In the genomic region with DNA sequence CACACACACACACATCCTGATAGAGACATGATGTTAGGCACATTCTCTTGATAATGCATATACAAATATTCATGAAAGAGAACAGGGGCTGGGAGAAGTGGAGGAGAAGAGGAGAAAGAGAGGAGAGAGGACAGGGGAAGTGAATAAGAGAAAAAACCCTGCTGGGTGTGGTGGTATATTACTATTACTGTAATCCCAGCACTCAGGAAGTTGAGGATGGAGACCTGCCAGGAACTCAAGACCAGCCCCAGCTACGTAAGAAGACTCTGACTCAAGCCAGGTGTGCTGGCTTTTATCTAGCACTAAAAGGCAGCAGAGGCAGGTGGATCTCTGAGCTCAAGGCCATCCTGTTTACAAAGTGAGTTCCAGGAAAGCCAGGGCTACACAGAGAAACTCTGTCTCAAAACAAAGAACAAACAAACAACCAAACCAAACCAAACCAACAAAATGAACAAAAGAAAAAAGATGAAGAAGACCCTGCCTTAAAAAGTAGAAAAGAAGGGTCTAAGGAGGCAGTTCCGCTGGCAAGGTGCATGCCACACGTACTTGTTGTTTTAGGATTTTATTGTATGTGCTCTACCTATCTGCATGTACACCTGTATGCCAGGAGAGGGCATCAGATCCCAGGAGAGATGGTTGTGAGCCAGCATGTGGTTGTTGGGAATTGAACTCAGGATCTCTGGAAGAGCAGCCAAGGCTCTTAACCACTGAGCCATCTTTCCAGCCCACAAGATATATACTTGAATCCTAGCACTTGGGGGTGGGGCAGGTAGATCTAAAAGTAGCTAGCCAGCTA, we compare ENCODE assay signal across 8 mouse cellular contexts. TPM values are rescaled to one million over a fixed set of nuclear protein-coding genes. Genes with fewer than 3 reads are reported as not detected.
DNase-seq lines count a peak whose midpoint lies in the region; ATAC-seq and TF ChIP-seq lines count a peak whose summit lies in the region.

No protein-coding gene starts in this region.

- H3K4me1 ChIP-seq in kidney, postnatal 0 days (replicated peaks; ENCODE audit: insufficient read depth, low read length): peaks cover 11% of the 10 kb centered on the region
- peaks cover 34% of the 10 kb centered on the region for H3K4me1 ChIP-seq in bone marrow macrophage, adult 2 months (ENCODE audit: control insufficient read depth, insufficient read depth, low read length)
- H3K4me1 ChIP-seq in heart, embryonic 16.5 days (ENCODE audit: control insufficient read depth, insufficient read depth, low read length): peaks cover 23% of the 10 kb centered on the region
- H3K4me1 ChIP-seq in midbrain, embryonic 16.5 days (ENCODE audit: control insufficient read depth, insufficient read depth, low read length): peaks cover 13% of the 10 kb centered on the region
- H3K4me1 ChIP-seq in thymus, adult 2 months (replicated peaks; ENCODE audit: control insufficient read depth, insufficient read depth, low read length): 0 out of 2 replicates have a peak, but pooled peaks cover 2% of the 10 kb centered on the region

- H3K27ac ChIP-seq in kidney, postnatal 0 days: peak overlapping the region; percentile 89
- peak overlapping the region; percentile 61 for H3K27ac ChIP-seq in bone marrow macrophage, adult 2 months (ENCODE audit: insufficient read depth, low read depth, low read length)
- peak overlapping the region; percentile 92 for H3K27ac ChIP-seq in heart, embryonic 16.5 days (ENCODE audit: low read length)
- peak overlapping the region; percentile 74 for H3K27ac ChIP-seq in midbrain, embryonic 16.5 days (ENCODE audit: low read length)
- H3K27ac ChIP-seq in thymus, adult 2 months (ENCODE audit: control insufficient read depth, insufficient read depth, low read length): no peak overlapping the region

- no peak for TF ChIP-seq POLR2A in bone marrow macrophage, adult 2 months (IDR thresholded peaks at IDR 0.05; ENCODE audit: borderline replicate concordance, low read depth, low read length)
- no peak for TF ChIP-seq POLR2A in thymus, adult 2 months (IDR thresholded peaks at IDR 0.05; ENCODE audit: control insufficient read depth, extremely low read depth, insufficient read depth, low read length, poor library complexity)

- TF ChIP-seq CTCF in kidney, postnatal 0 days (IDR thresholded peaks at IDR 0.05; ENCODE audit: low read depth): peak; percentile 53
- no peak for TF ChIP-seq CTCF in bone marrow macrophage, adult 2 months (IDR thresholded peaks at IDR 0.05; ENCODE audit: low read depth, low read length)
- TF ChIP-seq CTCF in thymus, adult 2 months (IDR thresholded peaks at IDR 0.05; ENCODE audit: borderline replicate concordance, control insufficient read depth, extremely low read depth, insufficient read depth, low read length, poor library complexity): no peak

- DNase-seq in kidney, postnatal 0 days (ENCODE audit: low spot score): peak; percentile 60
- DNase-seq in kidney, postnatal 14 days: no peak
- DNase-seq in urinary bladder, adult 2 months (ENCODE audit: low spot score): no peak
- no peak for DNase-seq in thymus, adult 2 months
- no peak for DNase-seq in T-cell, adult 2 months (ENCODE audit: low spot score)

- H3K4me2 ChIP-seq in kidney, postnatal 0 days (ENCODE audit: low read length): no peak overlapping the region
- H3K4me2 ChIP-seq in heart, embryonic 16.5 days (ENCODE audit: low read depth, low read length): peak overlapping the region; percentile 68
- peak overlapping the region; percentile 60 for H3K4me2 ChIP-seq in midbrain, embryonic 16.5 days (ENCODE audit: low read length)

- H3K4me3 ChIP-seq in kidney, postnatal 0 days (replicated peaks; ENCODE audit: low read depth, low read length): no peak overlapping the region
- H3K4me3 ChIP-seq in bone marrow macrophage, adult 2 months (ENCODE audit: insufficient read depth, low read length): no peak overlapping the region
- no peak overlapping the region; the same call in 1 of the 2 replicates for H3K4me3 ChIP-seq in heart, embryonic 16.5 days (ENCODE audit: low read length)
- H3K4me3 ChIP-seq in midbrain, embryonic 16.5 days (ENCODE audit: low read depth, low read length): no peak overlapping the region
- no peak overlapping the region for H3K4me3 ChIP-seq in thymus, adult 2 months (ENCODE audit: control insufficient read depth, insufficient read depth, low read length)

- WGBS in kidney, postnatal 0 days: 76% methylated on average over 3 of the region's 3 CpGs
- WGBS in heart, embryonic 16.5 days: 69% methylated on average over 3 of the region's 3 CpGs
- WGBS in midbrain, embryonic 16.5 days: 85% methylated on average over 3 of the region's 3 CpGs
- WGBS in thymus, adult 2 months: 67% methylated on average over 3 of the region's 3 CpGs

- H3K27me3 ChIP-seq in kidney, postnatal 0 days (ENCODE audit: insufficient read depth, low read length): no peaks in the 10 kb centered on the region
- H3K27me3 ChIP-seq in heart, embryonic 16.5 days (ENCODE audit: control insufficient read depth, insufficient read depth, low read length): no peaks in the 10 kb centered on the region
- no peaks in the 10 kb centered on the region for H3K27me3 ChIP-seq in midbrain, embryonic 16.5 days (ENCODE audit: control insufficient read depth, insufficient read depth, low read depth, low read length)
- no peaks in the 10 kb centered on the region for H3K27me3 ChIP-seq in thymus, adult 2 months (ENCODE audit: control insufficient read depth, insufficient read depth, low read length)

- ATAC-seq in kidney, postnatal 0 days (replicated peaks; ENCODE audit: low FRiP score, low read depth): no peak
- no peak for ATAC-seq in heart, embryonic 16.5 days (replicated peaks; ENCODE audit: extremely low read depth, insufficient read depth, low FRiP score)
- ATAC-seq in midbrain, embryonic 16.5 days: peak; percentile 15

- H3K9me3 ChIP-seq in kidney, postnatal 0 days (replicated peaks; ENCODE audit: low read length): no peaks in the 10 kb centered on the region
- no peaks in the 10 kb centered on the region for H3K9me3 ChIP-seq in heart, embryonic 16.5 days (replicated peaks; ENCODE audit: control insufficient read depth, low read length)
- H3K9me3 ChIP-seq in midbrain, embryonic 16.5 days (replicated peaks; ENCODE audit: control insufficient read depth, low read length, poor library complexity, severe bottlenecking): no peaks in the 10 kb centered on the region

- no peak overlapping the region for H3K9ac ChIP-seq in kidney, postnatal 0 days (ENCODE audit: low read depth, low read length)
- H3K9ac ChIP-seq in heart, embryonic 16.5 days (ENCODE audit: low read length): peak overlapping the region; percentile 30; the same call in 1 of the 2 replicates
- no peak overlapping the region for H3K9ac ChIP-seq in midbrain, embryonic 16.5 days (ENCODE audit: low read depth, low read length)

- 0 out of 2 replicates have a peak, but pooled peaks cover 3% of the 10 kb centered on the region for H3K36me3 ChIP-seq in kidney, postnatal 0 days (ENCODE audit: insufficient read depth, low read length)
- no peaks in the 10 kb centered on the region for H3K36me3 ChIP-seq in heart, embryonic 16.5 days (ENCODE audit: control insufficient read depth, insufficient read depth)
- no peaks in the 10 kb centered on the region for H3K36me3 ChIP-seq in midbrain, embryonic 16.5 days (ENCODE audit: control insufficient read depth, insufficient read depth, low read length)
- H3K36me3 ChIP-seq in thymus, adult 2 months (ENCODE audit: control insufficient read depth, insufficient read depth, low read length): no peaks in the 10 kb centered on the region

RNA-seq across cellular contexts. Expression of gene B4galt3, which starts 6.3 kb away (rescaled TPM):
- 63.9 and 72.0 TPM in 2 replicates for polyA plus RNA-seq in kidney, postnatal 0 days (2015; fragmentation: Nextera tagmentation; extraction: Ambion mirVana)
- polyA plus RNA-seq in bone marrow macrophage, adult 2 months (2012; ENCODE audit: insufficient read depth, insufficient read length, missing spikeins): 40.4 and 46.1 TPM in 2 replicates
- polyA plus RNA-seq in heart, embryonic 16.5 days (2015; fragmentation: Nextera tagmentation; extraction: Ambion mirVana): 47.5 and 54.9 TPM in 2 replicates
- polyA plus RNA-seq in midbrain, embryonic 16.5 days (2015; fragmentation: Nextera tagmentation; extraction: Ambion mirVana): 113 and 115 TPM in 2 replicates
- polyA plus RNA-seq in urinary bladder, adult 2 months (2012; rRNA removed): 71.4 and 74.6 TPM in 2 replicates
- polyA plus RNA-seq in thymus, adult 2 months (2012; rRNA removed): 97.0 and 98.9 TPM in 2 replicates

RNA-seq across cellular contexts. Expression of gene Ndufs2, which starts 12.7 kb away (rescaled TPM):
- 375 and 405 TPM in 2 replicates for polyA plus RNA-seq in kidney, postnatal 0 days (2015; fragmentation: Nextera tagmentation; extraction: Ambion mirVana)
- polyA plus RNA-seq in bone marrow macrophage, adult 2 months (2012; ENCODE audit: insufficient read depth, insufficient read length, missing spikeins): 122 and 131 TPM in 2 replicates
- polyA plus RNA-seq in heart, embryonic 16.5 days (2015; fragmentation: Nextera tagmentation; extraction: Ambion mirVana): 659 and 700 TPM in 2 replicates
- polyA plus RNA-seq in midbrain, embryonic 16.5 days (2015; fragmentation: Nextera tagmentation; extraction: Ambion mirVana): 218 and 225 TPM in 2 replicates
- polyA plus RNA-seq in urinary bladder, adult 2 months (2012; rRNA removed): 110 and 141 TPM in 2 replicates
- polyA plus RNA-seq in thymus, adult 2 months (2012; rRNA removed): 131 and 154 TPM in 2 replicates

RNA-seq across cellular contexts. Expression of gene Adamts4, which starts 13.6 kb away (rescaled TPM):
- 5.2 and 7.0 TPM in 2 replicates for polyA plus RNA-seq in kidney, postnatal 0 days (2015; fragmentation: Nextera tagmentation; extraction: Ambion mirVana)
- polyA plus RNA-seq in bone marrow macrophage, adult 2 months (2012; ENCODE audit: insufficient read depth, insufficient read length, missing spikeins): 0.21 TPM in 1 of 2 replicates, not detected in the other
- polyA plus RNA-seq in heart, embryonic 16.5 days (2015; fragmentation: Nextera tagmentation; extraction: Ambion mirVana): 4.4 and 5.7 TPM in 2 replicates
- polyA plus RNA-seq in midbrain, embryonic 16.5 days (2015; fragmentation: Nextera tagmentation; extraction: Ambion mirVana): 8.7 and 9.1 TPM in 2 replicates
- 0.43 and 0.46 TPM in 2 replicates for polyA plus RNA-seq in urinary bladder, adult 2 months (2012; rRNA removed)
- polyA plus RNA-seq in thymus, adult 2 months (2012; rRNA removed): 0.73 and 0.90 TPM in 2 replicates

RNA-seq across cellular contexts. Expression of gene Ppox, which starts 17.1 kb away (rescaled TPM):
- polyA plus RNA-seq in kidney, postnatal 0 days (2015; fragmentation: Nextera tagmentation; extraction: Ambion mirVana): 46.4 and 48.2 TPM in 2 replicates
- 28.1 and 38.1 TPM in 2 replicates for polyA plus RNA-seq in bone marrow macrophage, adult 2 months (2012; ENCODE audit: insufficient read depth, insufficient read length, missing spikeins)
- polyA plus RNA-seq in heart, embryonic 16.5 days (2015; fragmentation: Nextera tagmentation; extraction: Ambion mirVana): 32.4 and 41.9 TPM in 2 replicates
- 44.4 and 49.5 TPM in 2 replicates for polyA plus RNA-seq in midbrain, embryonic 16.5 days (2015; fragmentation: Nextera tagmentation; extraction: Ambion mirVana)
- polyA plus RNA-seq in urinary bladder, adult 2 months (2012; rRNA removed): 91.3 and 136 TPM in 2 replicates
- polyA plus RNA-seq in thymus, adult 2 months (2012; rRNA removed): 71.5 and 78.5 TPM in 2 replicates

RNA-seq across cellular contexts. Expression of gene Usp21, which starts 23.9 kb away (rescaled TPM):
- 59.4 and 63.3 TPM in 2 replicates for polyA plus RNA-seq in kidney, postnatal 0 days (2015; fragmentation: Nextera tagmentation; extraction: Ambion mirVana)
- 45.1 and 53.8 TPM in 2 replicates for polyA plus RNA-seq in bone marrow macrophage, adult 2 months (2012; ENCODE audit: insufficient read depth, insufficient read length, missing spikeins)
- 48.5 and 55.8 TPM in 2 replicates for polyA plus RNA-seq in heart, embryonic 16.5 days (2015; fragmentation: Nextera tagmentation; extraction: Ambion mirVana)
- 105 and 112 TPM in 2 replicates for polyA plus RNA-seq in midbrain, embryonic 16.5 days (2015; fragmentation: Nextera tagmentation; extraction: Ambion mirVana)
- 44.7 and 48.4 TPM in 2 replicates for polyA plus RNA-seq in urinary bladder, adult 2 months (2012; rRNA removed)
- polyA plus RNA-seq in thymus, adult 2 months (2012; rRNA removed): 77.0 and 79.1 TPM in 2 replicates
